Mouse (Mus musculus): ENCODE measurements at regions not wholly inside any gene's neighbourhood (a gene's known extent, or its start where the extent isn't known, plus 50 kb on each side); places are given as distances from the start of the nearest gene placed in this dataset.

DNA sequence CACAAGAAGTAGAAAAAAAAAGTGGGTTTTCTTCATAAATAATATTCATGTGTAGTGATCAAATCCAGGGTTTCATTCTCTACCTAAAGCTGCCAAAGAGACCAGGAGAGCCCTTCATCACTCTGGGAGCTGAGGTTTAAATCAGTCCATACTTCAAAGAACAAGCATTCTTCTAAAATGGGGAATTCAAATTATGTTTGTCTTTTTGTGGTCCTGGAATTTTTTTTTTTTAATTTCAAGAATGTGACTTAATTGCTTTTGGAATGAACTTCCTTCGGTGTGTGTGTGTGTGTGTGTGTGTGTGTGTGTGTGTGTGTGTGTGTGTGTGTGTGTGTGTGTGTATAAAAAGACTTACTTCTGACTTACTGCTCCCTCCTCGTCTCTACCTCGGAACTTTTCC is 375.9 kb downstream of the Klf5 start:
- Histone ChIP-seq H3K36me3 (no peaks in the 10 kb centered on the region), H3K27me3 (ENCODE audit: insufficient read depth, poor library complexity, severe bottlenecking) (no peaks in the 10 kb centered on the region), H3K4me1 (no peaks in the 10 kb centered on the region), H3K9me3 (no peaks in the 10 kb centered on the region), H3K4me3 (no peak overlapping the region), H3K27ac (no peak overlapping the region)
- 80% methylated on average over 3 of the region's 3 CpGs for WGBS
- no peak for DNase-seq (ENCODE audit: low spot score)

- no peaks in the 10 kb centered on the region for H3K9me3 ChIP-seq
- no peaks in the 10 kb centered on the region for H3K27me3 ChIP-seq (ENCODE audit: insufficient read depth, poor library complexity, severe bottlenecking)
- no peak overlapping the region for H3K27ac ChIP-seq
- H3K4me1 ChIP-seq: no peaks in the 10 kb centered on the region
- WGBS: 82% methylated on average over 8 of the region's 8 CpGs
- DNase-seq (ENCODE audit: low spot score): no peak
- H3K4me3 ChIP-seq: no peak overlapping the region
- no peaks in the 10 kb centered on the region for H3K36me3 ChIP-seq
Observed at GRCm38 (mm10) chr14:99687062-99687806, 388.7 kb downstream of the Klf5 start.

DNA sequence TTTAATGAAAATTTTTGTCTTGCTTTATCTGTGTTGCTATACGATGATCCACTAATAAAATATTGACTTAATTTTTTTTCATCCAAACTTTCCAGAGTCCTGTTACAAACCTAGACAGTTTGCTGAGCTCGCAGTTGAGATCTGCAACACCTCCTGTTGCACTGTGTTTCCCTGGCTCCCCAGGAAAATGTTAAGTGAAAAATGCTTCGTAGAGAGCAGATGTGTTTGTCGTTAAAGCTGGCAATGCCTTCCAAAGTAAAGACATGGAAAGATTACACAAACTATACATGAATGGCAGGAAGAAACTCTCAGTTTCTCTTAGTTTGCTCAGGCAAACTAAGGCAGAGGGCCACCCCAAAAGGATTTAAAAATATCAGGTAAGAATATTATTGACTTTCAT is 389.9 kb downstream of the Klf5 start:
- Histone ChIP-seq H3K4me1 (no peaks in the 10 kb centered on the region), H3K9me3 (no peaks in the 10 kb centered on the region), H3K27me3 (ENCODE audit: insufficient read depth, poor library complexity, severe bottlenecking) (no peaks in the 10 kb centered on the region), H3K4me3 (no peak overlapping the region), H3K27ac (no peak overlapping the region), H3K36me3 (no peaks in the 10 kb centered on the region)
- WGBS: 85% methylated on average over 4 of the region's 4 CpGs
- no peak for DNase-seq (ENCODE audit: low spot score)

- 89% methylated on average over 7 of the region's 7 CpGs for WGBS
- Histone ChIP-seq H3K27me3 (ENCODE audit: insufficient read depth, poor library complexity, severe bottlenecking) (no peaks in the 10 kb centered on the region), H3K4me1 (no peaks in the 10 kb centered on the region), H3K4me3 (no peak overlapping the region), H3K36me3 (no peaks in the 10 kb centered on the region), H3K27ac (no peak overlapping the region), H3K9me3 (no peaks in the 10 kb centered on the region)
- no peak for DNase-seq (ENCODE audit: low spot score)
Observed at GRCm38 (mm10) chr14:99696301-99696700, 397.8 kb downstream of the Klf5 start.

- Histone ChIP-seq H3K36me3 (no peaks in the 10 kb centered on the region), H3K4me3 (no peak overlapping the region), H3K4me1 (no peaks in the 10 kb centered on the region), H3K27ac (no peak overlapping the region), H3K9me3 (no peaks in the 10 kb centered on the region), H3K27me3 (ENCODE audit: insufficient read depth, poor library complexity, severe bottlenecking) (no peaks in the 10 kb centered on the region)
- 67% methylated on average over 2 of the region's 2 CpGs for WGBS
- DNase-seq (ENCODE audit: low spot score): no peak
Observed at GRCm38 (mm10) chr14:99699545-99699944, 401.1 kb downstream of the Klf5 start.

- WGBS: 84% methylated on average over 10 of the region's 10 CpGs
- H3K9me3 ChIP-seq: no peaks in the 10 kb centered on the region
Observed at GRCm38 (mm10) chr14:99706004-99706403, 407.5 kb downstream of the Klf5 start.

GRCm38 (mm10) chr14:99708066-99708465 is 409.6 kb downstream of the Klf5 start:
- no peak overlapping the region for H3K4me3 ChIP-seq
- no peak overlapping the region for H3K27ac ChIP-seq
- no peaks in the 10 kb centered on the region for H3K36me3 ChIP-seq
- no peaks in the 10 kb centered on the region for H3K9me3 ChIP-seq
- no peaks in the 10 kb centered on the region for H3K4me1 ChIP-seq
- no peaks in the 10 kb centered on the region for H3K27me3 ChIP-seq (ENCODE audit: insufficient read depth, poor library complexity, severe bottlenecking)
- 81% methylated on average over 2 of the region's 2 CpGs for WGBS
- no peak for DNase-seq (ENCODE audit: low spot score)

More at GRCm38 (mm10) chr14:99706004-99706403, 407.5 kb downstream of the Klf5 start:
- no peak for DNase-seq (ENCODE audit: low spot score)
- no peaks in the 10 kb centered on the region for H3K27me3 ChIP-seq (ENCODE audit: insufficient read depth, poor library complexity, severe bottlenecking)
- H3K4me3 ChIP-seq: no peak overlapping the region
- no peaks in the 10 kb centered on the region for H3K4me1 ChIP-seq
- H3K27ac ChIP-seq: no peak overlapping the region
- H3K36me3 ChIP-seq: no peaks in the 10 kb centered on the region

DNA sequence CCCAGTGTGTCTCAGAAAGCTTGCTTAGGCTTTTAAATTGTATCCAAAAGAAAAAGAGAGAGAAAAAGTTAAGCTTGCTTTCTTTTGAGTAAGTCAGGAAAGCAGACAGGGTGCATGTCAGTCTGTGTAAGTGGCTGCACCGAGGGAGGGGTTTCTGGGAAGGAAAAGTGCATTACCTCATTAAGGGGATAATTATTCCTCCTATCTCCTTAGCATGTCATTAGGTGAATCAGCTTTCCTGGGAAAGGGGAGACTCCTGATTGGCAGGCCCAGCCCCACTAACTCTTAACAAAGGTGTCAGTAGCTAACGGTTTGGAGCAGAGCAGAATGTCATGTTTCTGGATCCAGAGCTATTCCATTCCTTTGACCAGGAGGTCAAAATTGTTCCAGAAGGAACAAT is 411.3 kb downstream of the Klf5 start:
- no peaks in the 10 kb centered on the region for H3K36me3 ChIP-seq
- no peaks in the 10 kb centered on the region for H3K4me1 ChIP-seq
- H3K4me3 ChIP-seq: no peak overlapping the region
- H3K9me3 ChIP-seq: no peaks in the 10 kb centered on the region
- DNase-seq (ENCODE audit: low spot score): no peak
- 42% methylated on average over 2 of the region's 2 CpGs for WGBS
- no peaks in the 10 kb centered on the region for H3K27me3 ChIP-seq (ENCODE audit: insufficient read depth, poor library complexity, severe bottlenecking)
- H3K27ac ChIP-seq: no peak overlapping the region

DNA sequence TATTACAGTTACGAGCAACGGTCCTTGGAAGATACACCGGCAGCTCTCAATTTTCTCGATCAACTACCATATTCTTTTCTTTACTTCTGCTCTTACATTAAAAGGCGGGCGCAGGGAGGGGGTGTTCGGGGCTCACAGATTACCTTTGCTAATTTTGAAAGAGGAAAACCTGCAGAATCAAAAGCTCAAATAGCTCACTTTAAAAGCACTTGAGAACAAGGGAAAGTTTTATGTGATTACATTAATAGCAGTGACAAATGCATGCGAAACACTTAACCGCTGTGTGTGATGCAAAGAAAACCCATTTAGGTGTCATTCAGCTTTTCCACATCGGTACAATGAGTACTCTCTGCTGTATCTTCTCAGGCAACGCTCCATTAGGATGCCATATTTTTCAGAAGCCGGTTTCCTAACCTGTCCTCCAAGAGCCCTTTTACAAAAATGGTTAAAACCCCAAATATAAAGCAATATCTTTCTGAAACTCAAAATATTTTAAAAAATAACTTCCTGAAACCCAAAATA is 412.2 kb downstream of the Klf5 start:
- WGBS: 88% methylated on average over 12 of the region's 12 CpGs
- DNase-seq (ENCODE audit: low spot score): no peak

DNA sequence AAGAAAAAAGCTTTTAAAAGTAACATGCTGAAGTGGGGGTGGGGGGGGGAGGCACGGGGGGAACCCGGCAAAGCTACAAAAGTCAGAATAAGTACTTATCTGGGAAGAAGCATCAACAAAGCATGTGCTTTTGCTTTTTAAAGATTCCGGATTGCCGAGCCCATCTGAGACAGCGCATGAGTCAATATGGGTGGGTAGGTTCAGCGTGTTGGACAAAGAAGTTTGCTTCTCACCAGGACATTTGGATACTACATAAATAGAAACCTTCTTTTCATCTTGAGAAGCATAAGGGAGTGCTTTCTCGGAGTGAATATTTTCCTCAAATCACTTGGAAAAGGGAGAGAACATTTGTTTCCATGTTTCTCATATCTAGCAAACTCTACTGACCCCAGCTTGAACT is 414.1 kb downstream of the Klf5 start:
- Histone ChIP-seq H3K27me3 (ENCODE audit: insufficient read depth, poor library complexity, severe bottlenecking) (no peaks in the 10 kb centered on the region), H3K27ac (no peak overlapping the region), H3K9me3 (no peaks in the 10 kb centered on the region), H3K4me3 (no peak overlapping the region), H3K36me3 (no peaks in the 10 kb centered on the region), H3K4me1 (no peaks in the 10 kb centered on the region)
- DNase-seq (ENCODE audit: low spot score): no peak
- WGBS: 80% methylated on average over 7 of the region's 7 CpGs

More for the DNA sequence above, 412.2 kb downstream of the Klf5 start:
- Histone ChIP-seq H3K9me3 (no peaks in the 10 kb centered on the region), H3K4me3 (no peak overlapping the region), H3K27me3 (ENCODE audit: insufficient read depth, poor library complexity, severe bottlenecking) (no peaks in the 10 kb centered on the region), H3K4me1 (no peaks in the 10 kb centered on the region), H3K27ac (no peak overlapping the region), H3K36me3 (no peaks in the 10 kb centered on the region)

DNA sequence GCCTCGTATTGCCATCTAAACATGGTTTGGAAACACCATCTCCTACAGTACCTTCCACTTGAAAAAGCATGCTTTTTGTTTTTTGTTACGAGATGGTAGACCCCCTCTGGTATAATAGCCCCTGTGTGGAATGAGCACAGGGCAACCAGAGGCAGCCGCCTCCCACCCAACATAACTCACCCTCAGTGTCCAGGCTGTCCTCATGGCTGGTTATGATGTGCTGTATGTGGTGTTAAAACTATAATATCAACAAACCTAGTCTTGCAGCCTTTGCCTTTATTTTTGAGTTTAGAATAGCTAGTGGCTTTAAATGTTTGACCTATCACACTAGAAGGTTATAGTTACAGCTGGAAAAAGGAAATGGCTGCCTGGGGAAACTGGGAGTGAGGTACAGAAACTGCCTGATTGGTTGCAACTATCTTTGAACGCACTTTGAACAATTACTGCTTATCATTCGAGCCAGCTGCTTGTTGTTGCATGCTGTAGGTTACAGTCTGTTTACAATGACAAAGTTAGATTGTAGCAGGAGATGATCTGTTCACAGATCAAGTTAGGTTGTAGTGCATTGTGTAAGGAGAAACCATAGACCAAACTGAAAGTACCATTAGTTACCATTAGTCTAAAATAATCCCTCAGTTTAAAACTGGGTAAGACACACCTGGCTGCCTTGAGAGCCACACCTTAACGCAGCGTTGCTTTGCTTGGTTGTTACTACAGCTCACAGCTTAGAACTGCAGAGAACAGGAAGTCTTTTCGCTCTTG is 414.8 kb downstream of the Klf5 start:
- no peaks in the 10 kb centered on the region for H3K4me1 ChIP-seq
- no peak overlapping the region for H3K4me3 ChIP-seq
- no peaks in the 10 kb centered on the region for H3K9me3 ChIP-seq
- DNase-seq (ENCODE audit: low spot score): no peak
- 75% methylated on average over 8 of the region's 8 CpGs for WGBS
- no peak overlapping the region for H3K27ac ChIP-seq
- H3K36me3 ChIP-seq: no peaks in the 10 kb centered on the region
- H3K27me3 ChIP-seq (ENCODE audit: insufficient read depth, poor library complexity, severe bottlenecking): no peaks in the 10 kb centered on the region

DNA sequence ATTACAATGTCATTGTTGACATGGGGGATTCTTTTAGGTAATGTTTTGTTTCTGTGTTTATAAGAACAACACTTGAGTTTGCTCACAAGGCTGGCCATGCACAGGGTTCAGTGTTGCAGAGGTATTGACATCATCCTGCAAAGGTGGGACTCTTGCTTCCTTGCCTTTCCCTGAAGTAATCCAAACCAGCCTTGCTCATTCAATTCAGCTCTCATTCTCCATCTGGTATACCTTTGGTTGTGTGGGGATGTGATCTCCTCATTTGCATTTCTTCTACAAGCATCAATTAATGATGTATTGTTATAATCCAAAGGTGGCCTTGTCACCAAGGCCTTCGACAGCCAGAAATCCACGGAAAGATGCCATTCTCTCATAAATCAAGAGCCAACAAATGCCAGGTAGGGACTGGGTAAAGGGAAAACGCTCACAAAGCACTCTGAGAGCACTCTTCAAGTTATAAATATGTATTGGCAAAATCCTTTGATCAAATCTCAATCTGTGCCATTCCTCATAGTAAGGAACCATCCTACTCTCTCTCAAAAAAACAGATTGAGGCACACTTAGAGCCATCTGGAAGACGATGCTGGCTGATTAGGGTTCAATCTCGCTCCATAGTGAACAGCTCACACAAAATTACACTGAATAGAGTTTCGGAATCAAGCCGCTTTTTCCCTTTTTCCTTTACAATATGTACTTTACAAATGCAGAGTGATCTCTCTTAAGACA is 435.1 kb downstream of the Klf5 start:
- no peak overlapping the region for H3K27ac ChIP-seq
- 85% methylated on average over 7 of the region's 7 CpGs for WGBS
- no peaks in the 10 kb centered on the region for H3K36me3 ChIP-seq
- no peak for DNase-seq (ENCODE audit: low spot score)
- H3K27me3 ChIP-seq (ENCODE audit: insufficient read depth, poor library complexity, severe bottlenecking): no peaks in the 10 kb centered on the region
- H3K4me3 ChIP-seq: no peak overlapping the region
- no peaks in the 10 kb centered on the region for H3K4me1 ChIP-seq
- no peaks in the 10 kb centered on the region for H3K9me3 ChIP-seq

DNA sequence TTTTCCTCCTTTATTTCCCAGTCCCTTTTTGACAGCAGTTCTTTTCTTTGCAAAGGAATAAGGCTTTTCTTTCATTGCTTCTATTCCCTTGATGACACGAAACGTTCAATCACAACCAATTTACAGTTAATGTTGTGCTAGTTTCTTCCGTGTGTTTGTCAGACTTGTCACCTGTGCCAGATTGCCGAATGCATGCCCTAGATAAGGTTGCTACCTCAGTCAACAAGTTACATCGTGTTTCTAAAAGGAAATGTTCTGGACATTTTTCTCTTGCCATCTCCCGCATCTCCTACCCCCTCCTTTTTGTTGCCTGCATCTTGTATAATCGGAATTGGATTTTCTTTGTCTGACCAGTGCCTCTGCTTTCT is 435.7 kb downstream of the Klf5 start:
- Histone ChIP-seq H3K4me3 (no peak overlapping the region), H3K4me1 (no peaks in the 10 kb centered on the region), H3K27me3 (ENCODE audit: insufficient read depth, poor library complexity, severe bottlenecking) (no peaks in the 10 kb centered on the region), H3K27ac (no peak overlapping the region), H3K36me3 (no peaks in the 10 kb centered on the region), H3K9me3 (no peaks in the 10 kb centered on the region)
- DNase-seq (ENCODE audit: low spot score): no peak
- 78% methylated on average over 7 of the region's 7 CpGs for WGBS

Measured in heart, embryonic 10.5 days (tissue).